Mouse (Mus musculus): ENCODE measurements around the gene Klf9. TPM values are rescaled to one million over a fixed set of nuclear protein-coding genes. Genes with fewer than 3 reads are reported as not detected.

The Klf9 gene
- polyA plus RNA-seq, 1 experiment from 2014 or later, result 1.9 TPM

- no peak overlapping the region for H3K27ac ChIP-seq
- no peak overlapping the region for H3K4me3 ChIP-seq
- no peaks in the 10 kb centered on the region for H3K27me3 ChIP-seq
- no peaks in the 10 kb centered on the region for H3K4me1 ChIP-seq
- H3K4me2 ChIP-seq (replicated peaks), result no peak overlapping the region
- H3K36me3 ChIP-seq, result no peaks in the 10 kb centered on the region
- ATAC-seq (ENCODE audit: low FRiP score, low read depth), result no peak
- WGBS, result 69% methylated on average over 5 of the region's 5 CpGs
- no peak overlapping the region for H3K9ac ChIP-seq
- no peaks in the 10 kb centered on the region for H3K9me3 ChIP-seq
These were observed 29.4 kb downstream of the Klf9 start for GRCm38 (mm10) chr19:23170476-23170875.

GRCm38 (mm10) chr19:23171136-23171535, 30.1 kb downstream of the Klf9 start:
- Histone ChIP-seq H3K9ac (no peak overlapping the region), H3K4me3 (no peak overlapping the region), H3K36me3 (no peaks in the 10 kb centered on the region), H3K27ac (no peak overlapping the region), H3K4me2 (replicated peaks) (no peak overlapping the region), H3K4me1 (no peaks in the 10 kb centered on the region), H3K27me3 (no peaks in the 10 kb centered on the region), H3K9me3 (no peaks in the 10 kb centered on the region)
- WGBS, result 82% methylated on average over 2 of the region's 2 CpGs
- no peak for ATAC-seq (ENCODE audit: low FRiP score, low read depth)

DNA sequence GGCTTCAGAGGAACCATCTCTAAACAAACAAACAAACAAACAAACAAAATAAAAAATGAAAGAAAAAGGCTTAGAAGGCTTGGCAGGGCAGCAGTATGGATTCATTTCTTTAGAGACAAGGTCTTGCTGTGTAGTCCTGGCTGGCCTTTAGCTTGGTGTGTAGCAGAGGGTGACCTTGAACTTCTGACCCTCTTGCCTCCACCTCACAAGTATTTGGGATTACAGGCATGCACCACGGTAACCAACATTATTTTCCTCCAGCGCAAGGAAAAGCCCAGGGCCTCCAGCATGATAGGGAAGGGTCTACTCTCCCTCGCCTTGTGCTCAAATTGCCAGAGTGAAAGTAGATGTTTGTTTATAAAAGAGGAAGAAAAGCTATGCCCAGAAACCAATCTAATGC, 34.1 kb downstream of the Klf9 start:
- Histone ChIP-seq H3K27ac (no peak overlapping the region), H3K4me2 (replicated peaks) (no peak overlapping the region), H3K4me1 (no peaks in the 10 kb centered on the region), H3K9ac (no peak overlapping the region), H3K27me3 (no peaks in the 10 kb centered on the region), H3K4me3 (no peak overlapping the region), H3K9me3 (no peaks in the 10 kb centered on the region), H3K36me3 (no peaks in the 10 kb centered on the region)
- WGBS, result 94% methylated on average over 3 of the region's 3 CpGs
- no peak for ATAC-seq (ENCODE audit: low FRiP score, low read depth)

DNA sequence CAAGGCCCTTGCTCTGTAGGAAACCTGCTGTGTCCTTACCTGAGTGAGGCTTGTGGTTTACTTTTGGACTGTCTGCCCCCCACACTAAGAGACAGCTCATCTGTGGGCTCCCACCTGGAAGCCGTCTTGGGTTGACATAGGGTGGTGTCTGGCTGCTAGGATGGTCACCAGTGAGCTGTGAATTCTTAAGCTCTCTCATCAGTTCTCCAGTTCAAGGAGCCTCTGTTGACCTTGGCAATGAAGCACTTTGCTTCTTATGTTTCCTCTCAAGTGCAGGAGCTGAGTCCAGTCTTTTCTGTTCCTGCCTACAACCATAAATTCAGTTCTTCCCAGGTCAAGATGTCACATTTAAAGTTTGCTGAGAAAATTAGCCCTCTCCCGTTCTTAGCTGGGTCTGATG, 34.5 kb downstream of the Klf9 start:
- 63% methylated on average over 2 of the region's 2 CpGs for WGBS

DNA sequence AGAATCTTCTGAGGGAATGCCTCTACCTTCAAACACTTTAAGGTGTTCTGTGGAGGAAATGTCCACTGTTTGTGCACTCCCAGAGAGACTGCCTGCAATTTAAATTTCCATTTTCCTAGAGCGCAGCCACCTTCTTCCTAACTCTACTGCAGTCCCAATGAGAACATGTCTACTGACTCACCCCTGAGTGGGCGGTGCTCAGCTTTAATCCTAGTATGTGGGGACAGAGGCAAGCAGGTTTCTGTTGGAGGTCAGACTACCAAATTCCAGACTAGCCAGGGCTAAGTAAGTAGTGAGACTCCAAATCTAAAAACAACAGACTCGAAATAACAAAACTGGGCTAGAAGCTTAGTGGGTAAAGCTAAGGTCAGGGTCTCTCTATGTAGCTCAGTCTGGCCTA, 37.5 kb downstream of the Klf9 start:
- no peaks in the 10 kb centered on the region for H3K4me1 ChIP-seq
- H3K27me3 ChIP-seq, result no peaks in the 10 kb centered on the region
- H3K36me3 ChIP-seq, result no peaks in the 10 kb centered on the region; the same call in 1 of the 2 replicates
- H3K9me3 ChIP-seq, result no peaks in the 10 kb centered on the region
- H3K27ac ChIP-seq, result no peak overlapping the region
- H3K4me3 ChIP-seq, result no peak overlapping the region
- ATAC-seq (ENCODE audit: low FRiP score, low read depth), result no peak
- WGBS, result 90% methylated on average over 3 of the region's 3 CpGs
- no peak overlapping the region for H3K4me2 ChIP-seq (replicated peaks)
- no peak overlapping the region for H3K9ac ChIP-seq

More for the DNA sequence above, 34.5 kb downstream of the Klf9 start:
- H3K4me1 ChIP-seq, result no peaks in the 10 kb centered on the region
- no peaks in the 10 kb centered on the region for H3K27me3 ChIP-seq
- no peak overlapping the region for H3K4me2 ChIP-seq (replicated peaks)
- H3K9me3 ChIP-seq, result no peaks in the 10 kb centered on the region
- no peak overlapping the region for H3K9ac ChIP-seq
- H3K27ac ChIP-seq, result no peak overlapping the region
- no peak for ATAC-seq (ENCODE audit: low FRiP score, low read depth)
- no peak overlapping the region for H3K4me3 ChIP-seq
- no peaks in the 10 kb centered on the region for H3K36me3 ChIP-seq

DNA sequence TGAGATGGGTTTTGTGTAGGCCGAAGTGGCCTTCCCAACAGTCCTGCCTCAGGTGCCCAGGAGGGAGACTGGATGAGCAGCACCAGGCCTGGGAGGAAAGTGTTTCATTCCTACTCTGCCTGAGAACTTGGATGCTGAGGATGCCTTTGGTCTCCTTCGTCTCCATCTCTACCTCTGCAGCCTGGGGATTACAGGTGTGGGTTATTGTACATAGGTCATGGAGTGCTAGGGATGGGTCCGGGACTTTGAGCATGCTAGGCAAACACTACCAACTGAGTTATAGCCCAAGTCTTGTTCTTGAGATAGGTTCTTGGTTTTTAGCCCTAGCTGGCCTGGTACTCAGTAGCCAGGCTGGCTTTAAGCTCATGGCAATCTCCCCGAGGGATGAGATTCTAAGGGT, 42.5 kb downstream of the Klf9 start:
- Histone ChIP-seq H3K9ac (no peak overlapping the region), H3K4me2 (replicated peaks) (no peak overlapping the region), H3K27me3 (no peaks in the 10 kb centered on the region), H3K36me3 (peaks cover 7% of the 10 kb centered on the region; the same call in 1 of the 2 replicates), H3K9me3 (no peaks in the 10 kb centered on the region), H3K4me3 (no peak overlapping the region), H3K27ac (no peak overlapping the region), H3K4me1 (no peaks in the 10 kb centered on the region)
- ATAC-seq (ENCODE audit: low FRiP score, low read depth), result no peak
- WGBS, result 90% methylated on average over 4 of the region's 4 CpGs

- Histone ChIP-seq H3K9ac (no peak overlapping the region), H3K27me3 (no peaks in the 10 kb centered on the region), H3K27ac (no peak overlapping the region), H3K4me1 (no peaks in the 10 kb centered on the region), H3K9me3 (no peaks in the 10 kb centered on the region), H3K4me3 (no peak overlapping the region), H3K36me3 (peaks cover 7% of the 10 kb centered on the region; the same call in 1 of the 2 replicates), H3K4me2 (replicated peaks) (no peak overlapping the region)
- no peak for ATAC-seq (ENCODE audit: low FRiP score, low read depth)
- WGBS, result 59% methylated on average over 4 of the region's 4 CpGs
These were observed 43.0 kb downstream of the Klf9 start for GRCm38 (mm10) chr19:23184068-23184467.

GRCm38 (mm10) chr19:23187732-23188131, 46.7 kb downstream of the Klf9 start:
- Histone ChIP-seq H3K4me1 (no peaks in the 10 kb centered on the region), H3K4me3 (no peak overlapping the region), H3K9me3 (no peaks in the 10 kb centered on the region), H3K27me3 (no peaks in the 10 kb centered on the region), H3K4me2 (replicated peaks) (no peak overlapping the region), H3K27ac (no peak overlapping the region), H3K36me3 (peaks cover 14% of the 10 kb centered on the region), H3K9ac (no peak overlapping the region)
- ATAC-seq (ENCODE audit: low FRiP score, low read depth), result no peak
- WGBS, result 92% methylated on average over 6 of the region's 6 CpGs

GRCm38 (mm10) chr19:23188986-23189385, 48.0 kb downstream of the Klf9 start:
- no peak overlapping the region for H3K27ac ChIP-seq
- 89% methylated on average over 7 of the region's 7 CpGs for WGBS
- H3K27me3 ChIP-seq, result no peaks in the 10 kb centered on the region
- no peaks in the 10 kb centered on the region for H3K4me1 ChIP-seq
- H3K4me2 ChIP-seq (replicated peaks), result no peak overlapping the region
- no peak overlapping the region for H3K9ac ChIP-seq
- no peak for ATAC-seq (ENCODE audit: low FRiP score, low read depth)
- no peak overlapping the region for H3K4me3 ChIP-seq
- H3K36me3 ChIP-seq, result peaks cover 14% of the 10 kb centered on the region
- H3K9me3 ChIP-seq, result no peaks in the 10 kb centered on the region

GRCm38 (mm10) chr19:23189744-23190143, 48.7 kb downstream of the Klf9 start:
- Histone ChIP-seq H3K4me3 (no peak overlapping the region), H3K27ac (no peak overlapping the region), H3K27me3 (no peaks in the 10 kb centered on the region), H3K36me3 (peaks cover 11% of the 10 kb centered on the region), H3K9ac (no peak overlapping the region), H3K4me2 (replicated peaks) (no peak overlapping the region), H3K9me3 (no peaks in the 10 kb centered on the region), H3K4me1 (no peaks in the 10 kb centered on the region)
- 91% methylated on average over 1 of the region's 1 CpGs for WGBS
- ATAC-seq (ENCODE audit: low FRiP score, low read depth), result no peak

GRCm38 (mm10) chr19:23191486-23191885, 50.5 kb downstream of the Klf9 start:
- Histone ChIP-seq H3K9me3 (no peaks in the 10 kb centered on the region), H3K27ac (no peak overlapping the region), H3K4me1 (no peaks in the 10 kb centered on the region), H3K27me3 (no peaks in the 10 kb centered on the region), H3K9ac (no peak overlapping the region), H3K4me3 (no peak overlapping the region), H3K4me2 (replicated peaks) (no peak overlapping the region), H3K36me3 (peaks cover 15% of the 10 kb centered on the region)
- WGBS, result 88% methylated on average over 6 of the region's 6 CpGs
- no peak for ATAC-seq (ENCODE audit: low FRiP score, low read depth)

- 66% methylated on average over 3 of the region's 3 CpGs for WGBS
- no peak overlapping the region for H3K4me3 ChIP-seq
- H3K27ac ChIP-seq, result no peak overlapping the region
- no peak overlapping the region for H3K4me2 ChIP-seq (replicated peaks)
- peaks cover 19% of the 10 kb centered on the region for H3K36me3 ChIP-seq
- no peaks in the 10 kb centered on the region for H3K9me3 ChIP-seq
- no peak for ATAC-seq (ENCODE audit: low FRiP score, low read depth)
- no peak overlapping the region for H3K9ac ChIP-seq
- H3K4me1 ChIP-seq, result no peaks in the 10 kb centered on the region
- H3K27me3 ChIP-seq, result no peaks in the 10 kb centered on the region
These were observed 52.0 kb downstream of the Klf9 start for GRCm38 (mm10) chr19:23193076-23193475.

- Histone ChIP-seq H3K36me3 (peaks cover 60% of the 10 kb centered on the region), H3K9me3 (peaks cover 8% of the 10 kb centered on the region; the same call in 1 of the 2 replicates), H3K9ac (no peak overlapping the region), H3K4me3 (no peak overlapping the region), H3K4me1 (no peaks in the 10 kb centered on the region), H3K4me2 (replicated peaks) (no peak overlapping the region), H3K27me3 (no peaks in the 10 kb centered on the region), H3K27ac (no peak overlapping the region)
- 93% methylated on average over 5 of the region's 5 CpGs for WGBS
- no peak for ATAC-seq (ENCODE audit: low FRiP score, low read depth)
These were observed 61.1 kb downstream of the Klf9 start for GRCm38 (mm10) chr19:23202106-23202505.
